Mouse (Mus musculus): ENCODE results near the gene B4galt5. TPM values are rescaled to one million over a fixed set of nuclear protein-coding genes. Genes with fewer than 3 reads are reported as not detected.

The B4galt5 gene
- total RNA-seq, 2 experiments from 2014 or later: 21.1 to 26.0 TPM

- DNase-seq: no peak
Observed at GRCm38 (mm10) chr2:167332336-167332987, 16.5 kb downstream of the B4galt5 start.

- DNase-seq: no peak
Observed at GRCm38 (mm10) chr2:167331432-167331921, 17.5 kb downstream of the B4galt5 start.

GRCm38 (mm10) chr2:167330581-167330980 lies 18.4 kb downstream of the B4galt5 start:
- no peak for DNase-seq

- DNase-seq: no peak
Observed at GRCm38 (mm10) chr2:167329478-167330262, 19.3 kb downstream of the B4galt5 start.

GRCm38 (mm10) chr2:167328340-167328739 lies 20.6 kb downstream of the B4galt5 start:
- peak; percentile 49 for DNase-seq

- no peak for DNase-seq
Observed at GRCm38 (mm10) chr2:167326582-167326981, 22.4 kb downstream of the B4galt5 start.

- no peak for DNase-seq
Observed at GRCm38 (mm10) chr2:167324151-167324930, 24.6 kb downstream of the B4galt5 start.

GRCm38 (mm10) chr2:167323116-167323515 lies 25.9 kb downstream of the B4galt5 start:
- DNase-seq: no peak

- no peak for DNase-seq
Observed at GRCm38 (mm10) chr2:167321372-167321771, 27.6 kb downstream of the B4galt5 start.

- DNase-seq: no peak
Observed at GRCm38 (mm10) chr2:167318981-167319380, 30.0 kb downstream of the B4galt5 start.

- DNase-seq: no peak
Observed at GRCm38 (mm10) chr2:167316724-167317187, 32.2 kb downstream of the B4galt5 start.

- no peak for DNase-seq
Observed at GRCm38 (mm10) chr2:167314491-167314890, 34.5 kb downstream of the B4galt5 start.

GRCm38 (mm10) chr2:167313501-167314326 lies 35.3 kb downstream of the B4galt5 start:
- DNase-seq: peak; percentile 57

GRCm38 (mm10) chr2:167310121-167310520 lies 38.9 kb downstream of the B4galt5 start:
- DNase-seq: no peak

- DNase-seq: peak; percentile 40
Observed at GRCm38 (mm10) chr2:167309286-167309685, 39.7 kb downstream of the B4galt5 start.

GRCm38 (mm10) chr2:167307716-167308115 lies 41.3 kb downstream of the B4galt5 start:
- DNase-seq: no peak

GRCm38 (mm10) chr2:167306626-167307541 lies 42.1 kb downstream of the B4galt5 start:
- no peak for DNase-seq

- no peak for DNase-seq
Observed at GRCm38 (mm10) chr2:167306273-167306594, 42.7 kb downstream of the B4galt5 start.

- DNase-seq: no peak
Observed at GRCm38 (mm10) chr2:167305382-167306272, 43.4 kb downstream of the B4galt5 start.

Data from gastrocnemius, postnatal 10 days (tissue).